Mouse (Mus musculus) midbrain, embryonic 12.5 days (tissue): ENCODE data around the gene Hs6st3. TPM values are rescaled to one million over a fixed set of nuclear protein-coding genes. Genes with fewer than 3 reads are reported as not detected.

Experiments used
- ATAC-seq: fragments of 200-750 bp; cut with Nextera tagmentation; 2 replicates; pipeline ENCODE4 v1.8.0; 2017; ENCODE audit warnings: low read depth, moderate TSS enrichment, moderate library complexity; ENCODE audit not compliant: low FRiP score
- H3K27ac ChIP-seq: fragments of 300-500 bp; sonication (generic); replicated peaks from 2 replicates; pipeline ENCODE4 v1.5.1; 2016; ENCODE audit warnings: mild to moderate bottlenecking
- H3K27me3 ChIP-seq: fragments of 300-500 bp; sonication (generic); 2 replicates; pipeline ENCODE4 v1.6.1; 2016; ENCODE audit warnings: mild to moderate bottlenecking
- H3K36me3 ChIP-seq: fragments of 300-500 bp; sonication (generic); 2 replicates; pipeline ENCODE4 v1.6.1; 2016
- H3K4me1 ChIP-seq: fragments of 300-500 bp; sonication (generic); 2 replicates; pipeline ENCODE4 v1.6.1; 2016
- H3K4me2 ChIP-seq: fragments of 300-500 bp; sonication (generic); replicated peaks from 2 replicates; pipeline ENCODE4 v1.6.1; 2016; ENCODE audit warnings: mild to moderate bottlenecking, moderate library complexity
- H3K4me3 ChIP-seq: fragments of 300-500 bp; sonication (generic); 2 replicates; pipeline ENCODE4 v1.5.1; 2016; ENCODE audit warnings: mild to moderate bottlenecking
- H3K9ac ChIP-seq: fragments of 300-500 bp; sonication (generic); replicated peaks from 2 replicates; pipeline ENCODE4 v1.6.1; 2016; ENCODE audit warnings: mild to moderate bottlenecking, moderate library complexity
- H3K9me3 ChIP-seq: fragments of 300-500 bp; sonication (generic); 2 replicates; pipeline ENCODE4 v1.6.1; 2016; ENCODE audit warnings: mild to moderate bottlenecking
- WGBS: fragments of 180-500 bp; shearing (Covaris S2); methylation state at CpG from one replicate; pipeline ENCODE4 v1.1.7; 2016; 5-methylcytosine and 5-hydroxymethylcytosine counted together
- polyA plus RNA-seq: library from polyadenylated mRNA; unstranded; fragments of >200 nt; fragmentation: Nextera tagmentation; extraction: Ambion mirVana; gene quantifications from 2 replicates; pipeline ENCODE4 v1.2.1, GENCODE M21; 2016

The Hs6st3 gene
- polyA plus RNA-seq, 1 experiment from 2014 or later, result 0.88 TPM

DNA sequence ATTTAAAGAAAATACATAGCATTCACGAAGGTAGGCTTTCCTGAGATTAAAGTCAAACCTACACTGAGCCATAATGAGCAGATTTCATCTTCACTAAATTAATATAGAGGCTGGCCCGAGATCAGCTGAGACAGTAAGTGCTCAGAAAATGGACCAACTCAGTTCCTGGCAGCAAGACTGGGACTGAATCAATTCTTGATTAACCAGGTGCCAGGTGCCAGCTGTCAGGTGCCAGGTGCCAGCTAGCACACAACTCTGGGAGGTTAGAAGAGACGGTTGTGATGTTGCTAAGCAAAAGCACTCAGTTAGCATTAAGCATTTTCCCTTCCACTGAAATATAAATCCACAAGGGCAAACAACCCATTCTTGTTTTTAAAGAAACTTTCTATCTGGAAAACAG lies 638.1 kb downstream of the Hs6st3 start:
- no peaks in the 10 kb centered on the region for H3K36me3 ChIP-seq
- no peaks in the 10 kb centered on the region for H3K4me1 ChIP-seq
- no peaks in the 10 kb centered on the region for H3K9me3 ChIP-seq
- H3K27me3 ChIP-seq, result no peaks in the 10 kb centered on the region
- 89% methylated on average over 3 of the region's 3 CpGs for WGBS
- ATAC-seq, result no peak
- no peak overlapping the region for H3K9ac ChIP-seq
- H3K4me2 ChIP-seq, result no peak overlapping the region
- no peak overlapping the region for H3K27ac ChIP-seq
- no peak overlapping the region for H3K4me3 ChIP-seq

DNA sequence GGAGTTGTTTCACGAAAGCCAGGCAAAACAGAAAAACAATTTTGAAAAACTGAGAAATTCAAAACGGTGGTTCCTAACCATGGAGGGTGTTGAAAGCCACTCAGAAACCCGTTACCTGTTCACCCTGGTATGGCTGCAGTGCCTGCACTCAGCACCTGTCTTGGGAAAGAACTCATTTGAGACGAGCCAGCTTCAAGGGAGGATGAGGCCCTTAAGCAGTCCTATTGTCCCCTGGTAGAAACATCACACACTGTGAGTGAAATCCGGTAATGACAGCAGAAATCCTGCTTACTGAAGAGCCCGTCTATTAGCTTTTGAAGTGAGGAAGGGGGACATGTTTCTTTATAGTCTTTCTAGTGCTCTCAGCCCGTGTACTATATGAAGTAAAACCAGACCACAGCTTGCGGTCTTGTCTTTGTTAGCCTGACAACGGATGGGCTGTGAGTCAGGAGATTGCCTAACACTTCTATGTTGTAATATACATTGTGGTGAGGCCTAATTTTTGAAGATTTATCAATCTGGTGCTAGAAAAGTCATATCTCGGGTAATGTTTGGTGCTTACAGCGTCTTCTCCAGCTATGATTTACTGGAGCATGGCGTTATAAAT lies 641.9 kb downstream of the Hs6st3 start:
- no peaks in the 10 kb centered on the region for H3K9me3 ChIP-seq
- H3K36me3 ChIP-seq, result no peaks in the 10 kb centered on the region
- H3K4me1 ChIP-seq, result no peaks in the 10 kb centered on the region
- no peak overlapping the region for H3K4me3 ChIP-seq
- H3K27me3 ChIP-seq, result no peaks in the 10 kb centered on the region
- H3K4me2 ChIP-seq, result no peak overlapping the region
- 76% methylated on average over 12 of the region's 12 CpGs for WGBS
- no peak for ATAC-seq
- no peak overlapping the region for H3K27ac ChIP-seq
- H3K9ac ChIP-seq, result no peak overlapping the region

DNA sequence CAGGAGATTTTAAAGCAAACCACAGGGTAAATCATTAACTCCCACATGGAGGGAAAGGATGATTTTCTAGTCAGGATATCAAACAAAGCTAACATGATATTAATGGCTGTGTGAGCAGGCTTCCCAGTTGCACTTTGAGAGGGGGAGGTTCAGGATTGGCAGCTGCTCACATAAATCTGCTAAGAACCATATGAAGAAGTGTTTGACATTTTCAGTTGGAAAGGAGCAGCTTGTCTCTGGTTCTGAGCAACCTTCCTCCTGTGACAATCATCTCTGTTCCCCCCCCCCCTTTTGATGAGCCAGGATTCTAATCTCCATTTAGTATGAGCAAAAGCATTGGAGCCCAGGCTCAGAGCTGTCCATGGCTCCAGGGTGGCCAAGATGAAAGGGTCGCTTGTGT lies 643.0 kb downstream of the Hs6st3 start:
- H3K4me1 ChIP-seq, result no peaks in the 10 kb centered on the region
- WGBS, result 83% methylated on average over 1 of the region's 1 CpGs
- no peaks in the 10 kb centered on the region for H3K27me3 ChIP-seq
- no peak for ATAC-seq
- H3K9me3 ChIP-seq, result no peaks in the 10 kb centered on the region
- H3K4me2 ChIP-seq, result no peak overlapping the region
- H3K4me3 ChIP-seq, result no peak overlapping the region
- no peak overlapping the region for H3K9ac ChIP-seq
- H3K27ac ChIP-seq, result no peak overlapping the region
- no peaks in the 10 kb centered on the region for H3K36me3 ChIP-seq

DNA sequence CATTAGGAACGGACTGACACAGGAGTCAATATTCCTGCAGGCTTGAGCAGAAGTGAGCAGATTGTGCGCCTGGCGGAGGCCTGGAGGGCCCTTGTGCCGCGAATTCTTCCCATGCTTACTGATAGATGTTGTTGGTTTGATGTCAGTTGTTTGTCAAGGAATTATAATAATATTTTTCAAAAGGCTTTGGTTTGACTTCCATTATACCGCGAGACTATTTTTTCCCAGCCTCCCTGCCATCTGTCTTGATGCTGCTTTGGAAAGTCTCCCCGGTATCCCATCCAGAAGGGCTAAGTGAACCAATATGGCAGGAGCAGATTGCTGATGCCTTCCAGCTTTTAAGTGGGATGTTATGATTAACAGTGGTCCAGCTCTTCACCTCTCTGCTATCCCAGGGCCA lies 651.3 kb downstream of the Hs6st3 start:
- ATAC-seq, result no peak
- H3K36me3 ChIP-seq, result no peaks in the 10 kb centered on the region
- H3K4me1 ChIP-seq, result no peaks in the 10 kb centered on the region
- H3K4me2 ChIP-seq, result no peak overlapping the region
- no peak overlapping the region for H3K4me3 ChIP-seq
- H3K9ac ChIP-seq, result no peak overlapping the region
- H3K27me3 ChIP-seq, result no peaks in the 10 kb centered on the region
- no peaks in the 10 kb centered on the region for H3K9me3 ChIP-seq
- H3K27ac ChIP-seq, result no peak overlapping the region
- WGBS, result 96% methylated on average over 8 of the region's 8 CpGs

DNA sequence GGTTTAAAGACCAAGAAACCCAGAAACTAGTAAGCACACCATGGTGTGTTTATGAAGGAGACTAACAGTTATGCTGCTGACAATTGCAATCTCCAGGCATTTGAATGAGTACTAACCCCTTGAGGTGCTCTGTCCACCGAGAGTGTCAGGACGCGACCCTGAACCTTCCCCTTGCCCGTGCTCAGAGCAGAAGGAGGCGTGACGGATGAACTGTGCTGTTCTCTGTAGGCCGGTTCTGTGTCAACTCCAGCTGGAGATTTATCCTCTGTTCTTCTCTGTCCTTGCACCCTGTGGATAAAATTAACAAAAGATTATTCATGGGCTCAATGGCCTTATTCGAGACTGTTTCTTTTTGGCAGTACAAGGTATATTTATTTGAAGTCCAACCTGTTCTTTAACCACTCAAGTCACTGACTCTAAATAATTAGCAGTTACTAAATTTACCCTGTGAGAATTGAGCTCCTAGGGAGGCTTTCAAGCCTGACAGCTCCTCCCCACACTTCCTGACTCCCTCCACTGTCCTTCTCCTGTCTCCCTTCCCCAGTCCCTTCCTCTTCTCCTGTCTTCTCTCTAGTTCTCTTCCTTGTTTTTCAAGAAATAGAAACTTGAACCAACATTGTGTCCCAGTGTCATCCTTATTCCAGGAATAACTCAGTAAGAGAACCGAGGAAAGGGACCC lies 659.2 kb downstream of the Hs6st3 start:
- WGBS, result 39% methylated on average over 9 of the region's 9 CpGs
- Histone ChIP-seq H3K9ac (no peak overlapping the region), H3K4me3 (no peak overlapping the region), H3K4me2 (no peak overlapping the region), H3K36me3 (no peaks in the 10 kb centered on the region), H3K4me1 (no peaks in the 10 kb centered on the region), H3K27me3 (no peaks in the 10 kb centered on the region), H3K9me3 (no peaks in the 10 kb centered on the region), H3K27ac (no peak overlapping the region)
- ATAC-seq, result no peak

- no peaks in the 10 kb centered on the region for H3K27me3 ChIP-seq
- H3K4me2 ChIP-seq, result no peak overlapping the region
- H3K4me1 ChIP-seq, result no peaks in the 10 kb centered on the region
- no peaks in the 10 kb centered on the region for H3K36me3 ChIP-seq
- no peak overlapping the region for H3K27ac ChIP-seq
- no peak overlapping the region for H3K9ac ChIP-seq
- no peaks in the 10 kb centered on the region for H3K9me3 ChIP-seq
- H3K4me3 ChIP-seq, result no peak overlapping the region
- WGBS, result 93% methylated on average over 11 of the region's 11 CpGs
- ATAC-seq, result no peak
These were observed 660.4 kb downstream of the Hs6st3 start for GRCm38 (mm10) chr14:119798561-119798960.

DNA sequence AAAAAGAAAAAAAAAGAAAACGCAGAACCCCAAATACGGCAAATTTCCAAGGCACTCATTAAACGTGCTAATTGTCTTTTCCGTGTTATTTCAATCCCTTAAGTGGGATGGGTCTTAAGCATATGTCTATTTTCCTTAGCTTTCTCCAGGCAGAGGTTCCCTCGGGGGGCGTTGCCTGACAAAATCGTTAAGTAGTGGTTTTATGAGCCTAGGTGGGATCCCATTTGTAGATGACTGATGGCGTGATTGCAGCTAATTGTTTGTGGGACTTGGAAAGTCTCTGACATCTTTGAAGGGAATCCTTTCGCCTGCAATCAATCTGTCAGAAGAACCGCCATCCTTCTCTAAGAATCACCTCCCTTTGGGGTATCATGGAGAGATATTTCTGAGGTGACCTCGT lies 662.7 kb downstream of the Hs6st3 start:
- Histone ChIP-seq H3K9ac (no peak overlapping the region), H3K27ac (no peak overlapping the region), H3K27me3 (no peaks in the 10 kb centered on the region), H3K9me3 (no peaks in the 10 kb centered on the region), H3K4me3 (no peak overlapping the region), H3K4me1 (no peaks in the 10 kb centered on the region), H3K36me3 (no peaks in the 10 kb centered on the region), H3K4me2 (no peak overlapping the region)
- no peak for ATAC-seq
- WGBS, result 89% methylated on average over 11 of the region's 11 CpGs

- no peak overlapping the region for H3K4me2 ChIP-seq
- ATAC-seq, result no peak
- H3K9me3 ChIP-seq, result no peaks in the 10 kb centered on the region
- no peaks in the 10 kb centered on the region for H3K36me3 ChIP-seq
- no peak overlapping the region for H3K9ac ChIP-seq
- H3K4me1 ChIP-seq, result peaks cover 5% of the 10 kb centered on the region; the same call in 1 of the 2 replicates
- H3K4me3 ChIP-seq, result no peak overlapping the region
- H3K27me3 ChIP-seq, result no peaks in the 10 kb centered on the region
- 91% methylated on average over 4 of the region's 4 CpGs for WGBS
- H3K27ac ChIP-seq, result no peak overlapping the region
These were observed 675.8 kb downstream of the Hs6st3 start for GRCm38 (mm10) chr14:119813898-119814297.

DNA sequence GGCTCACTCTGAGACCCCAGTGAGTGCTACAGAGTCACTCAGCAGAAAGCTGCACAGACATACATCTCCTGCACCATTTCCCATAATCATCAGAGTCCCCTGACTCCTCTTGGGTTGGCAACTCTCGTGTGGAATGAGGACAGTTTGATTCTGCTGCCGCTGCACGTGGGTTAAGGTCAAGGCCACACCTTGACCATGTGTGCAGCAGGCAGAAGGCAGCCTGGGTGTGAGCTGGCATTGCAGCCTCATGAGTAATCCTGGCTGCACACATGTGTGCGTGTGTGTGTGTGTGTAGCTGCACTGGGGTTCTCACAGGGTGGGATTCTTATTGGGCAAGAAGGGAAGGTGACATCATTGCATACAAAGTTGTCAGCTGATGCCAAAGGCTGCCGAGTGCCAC lies 677.5 kb downstream of the Hs6st3 start:
- peaks cover 9% of the 10 kb centered on the region; the same call in 1 of the 2 replicates for H3K4me1 ChIP-seq
- H3K36me3 ChIP-seq, result no peaks in the 10 kb centered on the region
- no peak for ATAC-seq
- H3K27ac ChIP-seq, result no peak overlapping the region
- WGBS, result 82% methylated on average over 5 of the region's 5 CpGs
- H3K27me3 ChIP-seq, result no peaks in the 10 kb centered on the region
- no peak overlapping the region for H3K4me2 ChIP-seq
- no peak overlapping the region for H3K9ac ChIP-seq
- no peak overlapping the region for H3K4me3 ChIP-seq
- H3K9me3 ChIP-seq, result no peaks in the 10 kb centered on the region

GRCm38 (mm10) chr14:119820562-119820961 lies 682.4 kb downstream of the Hs6st3 start:
- no peak for ATAC-seq
- 54% methylated on average over 6 of the region's 6 CpGs for WGBS
- no peaks in the 10 kb centered on the region for H3K9me3 ChIP-seq

DNA sequence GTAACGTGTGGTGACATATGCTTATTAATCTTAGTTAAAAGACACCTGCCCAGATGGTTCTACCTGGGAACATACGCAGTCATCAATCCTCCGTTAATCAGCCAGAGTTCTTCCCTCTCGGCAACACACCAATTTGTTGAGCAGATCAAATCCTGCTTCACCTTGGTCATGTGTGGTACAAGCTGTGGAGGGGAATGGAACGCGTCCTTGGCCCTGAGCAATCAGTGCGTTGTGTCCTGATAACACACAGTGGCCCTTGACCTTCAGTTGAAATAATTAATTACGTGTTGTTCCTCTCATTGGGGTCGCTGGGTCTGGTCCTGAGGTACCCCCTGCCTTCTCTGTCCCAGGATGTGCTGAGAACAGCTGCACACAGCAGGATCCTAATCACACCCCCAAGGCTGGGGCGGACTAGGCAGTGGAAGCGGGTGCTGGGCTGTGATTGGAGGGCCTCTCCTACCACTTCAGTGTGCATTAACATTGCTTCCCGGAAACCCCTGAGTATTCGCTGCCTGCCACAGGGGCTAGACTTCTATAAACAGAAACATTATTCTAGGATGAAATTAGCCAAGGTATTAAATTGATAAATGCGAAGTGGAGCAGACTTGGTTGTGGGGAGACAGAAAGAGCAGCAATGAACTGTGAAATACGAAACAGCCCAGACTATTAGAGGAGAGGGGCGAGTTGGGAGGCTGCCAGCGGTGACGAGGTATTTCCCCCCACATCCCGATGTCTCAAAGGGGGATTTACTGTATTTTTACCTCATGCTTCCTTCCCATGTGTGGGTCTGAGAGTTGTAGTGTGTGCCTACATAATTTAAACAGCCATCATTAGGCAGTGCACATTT lies 693.2 kb downstream of the Hs6st3 start:
- ATAC-seq, result peak; percentile 83
- Histone ChIP-seq H3K4me2 (peak overlapping the region; percentile 31), H3K27me3 (no peaks in the 10 kb centered on the region), H3K36me3 (no peaks in the 10 kb centered on the region), H3K27ac (peak overlapping the region; percentile 39), H3K4me1 (peaks cover 25% of the 10 kb centered on the region), H3K9ac (no peak overlapping the region), H3K9me3 (no peaks in the 10 kb centered on the region), H3K4me3 (0 out of 2 replicates have a peak overlapping the region, but pooled peaks have one; percentile 13)
- 47% methylated on average over 19 of the region's 19 CpGs for WGBS

More at GRCm38 (mm10) chr14:119820562-119820961, 682.4 kb downstream of the Hs6st3 start:
- H3K9ac ChIP-seq, result no peak overlapping the region
- H3K4me1 ChIP-seq, result peaks cover 9% of the 10 kb centered on the region; the same call in 1 of the 2 replicates
- H3K27ac ChIP-seq, result no peak overlapping the region
- H3K4me2 ChIP-seq, result no peak overlapping the region
- no peaks in the 10 kb centered on the region for H3K36me3 ChIP-seq
- H3K27me3 ChIP-seq, result no peaks in the 10 kb centered on the region
- no peak overlapping the region for H3K4me3 ChIP-seq

DNA sequence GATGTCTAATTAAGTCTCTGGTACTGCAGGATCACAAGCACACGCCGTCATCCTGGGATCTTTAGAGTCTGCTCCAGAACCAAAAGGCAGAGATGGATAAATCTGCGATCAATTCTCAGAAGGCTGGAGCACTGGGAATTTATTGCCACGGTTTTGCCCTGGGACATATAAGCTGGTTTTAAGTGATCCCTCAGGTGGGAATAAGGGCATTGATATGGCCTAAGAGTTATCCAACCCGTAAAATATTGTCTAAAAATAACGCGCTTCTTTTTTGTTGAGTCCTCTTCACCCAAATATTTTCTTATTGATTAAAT lies 693.8 kb downstream of the Hs6st3 start:
- no peaks in the 10 kb centered on the region for H3K36me3 ChIP-seq
- peak overlapping the region; percentile 39 for H3K27ac ChIP-seq
- H3K27me3 ChIP-seq, result no peaks in the 10 kb centered on the region
- no peak overlapping the region for H3K4me3 ChIP-seq
- H3K4me2 ChIP-seq, result peak overlapping the region; percentile 31
- no peak overlapping the region for H3K9ac ChIP-seq
- no peaks in the 10 kb centered on the region for H3K9me3 ChIP-seq
- H3K4me1 ChIP-seq, result peaks cover 25% of the 10 kb centered on the region
- 63% methylated on average over 7 of the region's 7 CpGs for WGBS
- ATAC-seq, result no peak
